9 mouse cellular contexts compared by ENCODE assay signal in genomic region chr6:114297260-114298002, GRCm38 (mm10). TPM values are rescaled to one million over a fixed set of nuclear protein-coding genes. Genes with fewer than 3 reads are reported as not detected.
DNase-seq lines count a peak whose midpoint lies in the region; ATAC-seq and TF ChIP-seq lines count a peak whose summit lies in the region.
"Had no signal": no experiment of that assay in that cellular context is flagged by ENCODE, and none has a peak within 500 bp of the region (broad histone marks: within the 10 kb centered on the region; RNA-seq: fewer than 3 reads in every experiment).

No protein-coding gene starts in this region.

- no peaks in the 10 kb centered on the region for H3K27me3 ChIP-seq in lung, embryonic 14.5 days (ENCODE audit: insufficient read depth, low read length)
- H3K27me3 ChIP-seq in hindbrain, embryonic 10.5 days (ENCODE audit: insufficient read depth, poor library complexity, severe bottlenecking) = peaks cover 14% of the 10 kb centered on the region; the same call in 1 of the 2 replicates
- H3K27me3 ChIP-seq in midbrain, embryonic 12.5 days = 0 out of 2 replicates have a peak, but pooled peaks cover 12% of the 10 kb centered on the region
- no peaks in the 10 kb centered on the region for H3K27me3 ChIP-seq in stomach, postnatal 0 days (ENCODE audit: control insufficient read depth, insufficient read depth, low read length)

- peaks cover 3% of the 10 kb centered on the region; the same call in 1 of the 2 replicates for H3K4me1 ChIP-seq in lung, embryonic 14.5 days (ENCODE audit: insufficient read depth)
- peaks cover 37% of the 10 kb centered on the region for H3K4me1 ChIP-seq in hindbrain, embryonic 10.5 days (replicated peaks)
- peaks cover 58% of the 10 kb centered on the region for H3K4me1 ChIP-seq in midbrain, embryonic 12.5 days
- no peaks in the 10 kb centered on the region for H3K4me1 ChIP-seq in stomach, postnatal 0 days (replicated peaks; ENCODE audit: control insufficient read depth, insufficient read depth)

- no peaks in the 10 kb centered on the region for H3K9me3 ChIP-seq in lung, embryonic 14.5 days (ENCODE audit: low read depth, low read length)
- H3K9me3 ChIP-seq in hindbrain, embryonic 10.5 days = no peaks in the 10 kb centered on the region
- no peaks in the 10 kb centered on the region for H3K9me3 ChIP-seq in midbrain, embryonic 12.5 days
- H3K9me3 ChIP-seq in stomach, postnatal 0 days (ENCODE audit: control insufficient read depth, low read length) = no peaks in the 10 kb centered on the region
- H3K9me3 ChIP-seq: heart, embryonic 12.5 days had no signal

- H3K4me3 ChIP-seq in lung, embryonic 14.5 days (ENCODE audit: low read depth, low read length) = no peak overlapping the region
- no peak overlapping the region for H3K4me3 ChIP-seq in hindbrain, embryonic 10.5 days
- no peak overlapping the region for H3K4me3 ChIP-seq in midbrain, embryonic 12.5 days
- no peak overlapping the region for H3K4me3 ChIP-seq in stomach, postnatal 0 days (ENCODE audit: low read depth, low read length)
- H3K4me3 ChIP-seq: heart, embryonic 12.5 days had no signal

- peak; percentile 40 for DNase-seq in lung, embryonic 14.5 days
- no peak for DNase-seq in lung, adult 18-20 months
- no peak for DNase-seq in hindbrain, embryonic 10.5 days (ENCODE audit: low spot score)
- no peak for DNase-seq in stomach, postnatal 0 days (ENCODE audit: low spot score)
- no peak for DNase-seq in urinary bladder, postnatal 36 days (ENCODE audit: low spot score in 2 of 2)
- DNase-seq in ovary, adult 18-20 months (ENCODE audit: low spot score) = no peak
- DNase-seq: adrenal gland, postnatal 36 days had no signal

- peak; percentile 38; the same call in 1 of the 2 replicates for ATAC-seq in lung, embryonic 14.5 days (ENCODE audit: insufficient read depth)
- peak; percentile 71 for ATAC-seq in midbrain, embryonic 12.5 days (ENCODE audit: low FRiP score, low read depth)
- no peak for ATAC-seq in stomach, postnatal 0 days (ENCODE audit: low FRiP score, low TSS enrichment)

- no peak overlapping the region for H3K27ac ChIP-seq in lung, embryonic 14.5 days (ENCODE audit: low read depth)
- H3K27ac ChIP-seq in hindbrain, embryonic 10.5 days = peak overlapping the region; percentile 75
- peak overlapping the region; percentile 83 for H3K27ac ChIP-seq in midbrain, embryonic 12.5 days (replicated peaks)
- no peak overlapping the region for H3K27ac ChIP-seq in stomach, postnatal 0 days (replicated peaks)

- no peaks in the 10 kb centered on the region for H3K36me3 ChIP-seq in lung, embryonic 14.5 days (ENCODE audit: insufficient read depth)
- no peaks in the 10 kb centered on the region for H3K36me3 ChIP-seq in hindbrain, embryonic 10.5 days
- peaks cover 3% of the 10 kb centered on the region; the same call in 1 of the 2 replicates for H3K36me3 ChIP-seq in midbrain, embryonic 12.5 days
- H3K36me3 ChIP-seq in stomach, postnatal 0 days (ENCODE audit: control insufficient read depth, insufficient read depth, low read length) = no peaks in the 10 kb centered on the region
- H3K36me3 ChIP-seq: heart, embryonic 12.5 days had no signal

- H3K9ac ChIP-seq in lung, embryonic 14.5 days = no peak overlapping the region; the same call in 1 of the 2 replicates
- H3K9ac ChIP-seq in midbrain, embryonic 12.5 days (replicated peaks) = no peak overlapping the region
- no peak overlapping the region for H3K9ac ChIP-seq in stomach, postnatal 0 days (ENCODE audit: low read length)
- H3K9ac ChIP-seq: heart, embryonic 12.5 days had no signal

- 0 out of 2 replicates have a peak, but pooled peaks have one; percentile 12 for TF ChIP-seq CTCF in lung, embryonic 14.5 days (IDR thresholded peaks at IDR 0.05; ENCODE audit: low read depth)
- TF ChIP-seq CTCF in stomach, postnatal 0 days (IDR thresholded peaks at IDR 0.05; ENCODE audit: low read depth) = peak; percentile 3; the same call in 1 of the 2 replicates

- TF ChIP-seq EP300 in stomach, postnatal 0 days (optimal IDR thresholded peaks at IDR 0.05) = no peak

- H3K4me2 ChIP-seq in lung, embryonic 14.5 days = no peak overlapping the region
- 0 out of 2 replicates have a peak overlapping the region, but pooled peaks have one; percentile 2 for H3K4me2 ChIP-seq in midbrain, embryonic 12.5 days (replicated peaks)
- H3K4me2 ChIP-seq in stomach, postnatal 0 days (replicated peaks; ENCODE audit: low read depth) = no peak overlapping the region
- H3K4me2 ChIP-seq: heart, embryonic 12.5 days had no signal

- 29% methylated on average over 10 of the region's 10 CpGs for WGBS in lung, embryonic 14.5 days
- 60% methylated on average over 10 of the region's 10 CpGs for WGBS in hindbrain, embryonic 10.5 days
- WGBS in midbrain, embryonic 12.5 days = 33% methylated on average over 10 of the region's 10 CpGs
- 42% methylated on average over 9 of the region's 10 CpGs for WGBS in stomach, postnatal 0 days

RNA-seq across cellular contexts. Expression of gene Slc6a1, which starts 15.0 kb away (rescaled TPM):
- polyA plus RNA-seq in lung, embryonic 14.5 days (2014; fragmentation: Nextera tagmentation; extraction: Ambion mirVana) = 0.46 TPM in 1 of 2 replicates, not detected in the other
- 3.7 and 15.2 TPM in 2 replicates for polyA plus RNA-seq in hindbrain, embryonic 10.5 days (2016; fragmentation: Nextera tagmentation; extraction: Ambion mirVana)
- polyA plus RNA-seq in midbrain, embryonic 12.5 days (2016; fragmentation: Nextera tagmentation; extraction: Ambion mirVana) = 41.8 and 45.3 TPM in 2 replicates
- 0.07 TPM in 1 of 2 replicates, not detected in the other for polyA plus RNA-seq in stomach, postnatal 0 days (2015; fragmentation: Nextera tagmentation; extraction: Ambion mirVana)

Comparison
In these comparisons a context has a peak if more than half of its experiments do, and no peak if none do; other contexts are left out.
1. H3K27ac ChIP-seq: peak in hindbrain, embryonic 10.5 days (single experiment) and midbrain, embryonic 12.5 days (single experiment); none in lung, embryonic 14.5 days (single experiment) and stomach, postnatal 0 days (single experiment).